Comparison of ENCODE assay signal across 10 mouse cellular contexts in the genomic region with DNA sequence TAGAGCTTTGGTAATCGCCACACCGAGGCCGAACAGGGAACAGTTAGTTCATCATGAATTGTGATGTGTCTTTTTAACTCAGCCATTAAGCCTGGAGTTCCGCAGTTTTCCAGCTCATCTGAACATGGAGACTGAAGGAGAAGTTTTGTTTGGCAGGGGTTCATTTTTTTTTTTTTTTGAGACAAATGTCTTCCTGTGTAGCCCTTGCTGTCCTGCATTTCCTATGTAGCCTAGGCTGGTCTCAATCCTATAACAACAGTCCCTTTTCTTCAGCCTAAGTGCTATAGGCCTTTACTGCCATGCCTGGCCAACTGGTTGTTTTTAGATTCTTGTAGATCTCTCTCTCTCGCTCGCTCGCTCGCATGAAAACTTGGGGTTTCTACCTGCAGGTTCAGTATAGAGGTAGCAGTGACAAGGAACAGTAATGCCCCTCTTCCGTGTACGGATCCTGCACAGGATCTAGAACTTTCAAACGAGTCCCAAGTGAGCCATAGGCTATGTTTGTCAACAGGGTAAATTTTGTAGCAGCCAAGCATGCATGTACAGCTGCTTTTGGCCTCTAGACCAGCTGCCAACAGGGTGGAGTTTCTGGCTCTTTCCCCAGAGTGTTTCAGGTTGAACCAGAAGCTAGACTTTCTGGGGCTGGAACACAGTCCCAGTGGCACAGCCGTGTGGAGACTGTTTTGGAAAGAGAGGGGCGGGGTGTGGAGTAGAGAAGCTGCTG.
DNase-seq lines count a peak whose midpoint lies in the region; ATAC-seq and TF ChIP-seq lines count a peak whose summit lies in the region.
"Had no signal": no experiment of that assay in that cellular context is flagged by ENCODE, and none has a peak within 500 bp of the region (broad histone marks: within the 10 kb centered on the region; RNA-seq: fewer than 3 reads in every experiment).

No protein-coding gene starts in this region.

- H3K36me3 ChIP-seq in midbrain, embryonic 11.5 days (ENCODE audit: control insufficient read depth, insufficient read depth, low read length), result no peaks in the 10 kb centered on the region
- no peaks in the 10 kb centered on the region for H3K36me3 ChIP-seq in thymus, adult 2 months (ENCODE audit: control insufficient read depth, insufficient read depth, low read length)
- H3K36me3 ChIP-seq: neural tube, embryonic 15.5 days had no signal

- H3K9me3 ChIP-seq in midbrain, embryonic 11.5 days (ENCODE audit: control insufficient read depth, low read length), result no peaks in the 10 kb centered on the region
- H3K9me3 ChIP-seq: neural tube, embryonic 15.5 days had no signal

- H3K4me2 ChIP-seq in midbrain, embryonic 11.5 days, result no peak overlapping the region
- H3K4me2 ChIP-seq: neural tube, embryonic 15.5 days had no signal

- DNase-seq in adrenal gland, postnatal 14 days, result peak; percentile 67
- DNase-seq in adrenal gland, postnatal 25 days, result no peak
- peak; percentile 85 for DNase-seq in heart, adult 8-10 months (ENCODE audit: low spot score)
- peak; percentile 76 for DNase-seq in kidney, adult 9 months
- no peak for DNase-seq in midbrain, embryonic 11.5 days (ENCODE audit: low spot score, missing footprints)
- no peak for DNase-seq in thymus, adult 2 months
- DNase-seq in layer of hippocampus, adult 9-10 months (ENCODE audit: low spot score), result no peak

- no peak for TF ChIP-seq POLR2A in thymus, adult 2 months (IDR thresholded peaks at IDR 0.05; ENCODE audit: control insufficient read depth, extremely low read depth, insufficient read depth, low read length, poor library complexity)

- peaks cover 11% of the 10 kb centered on the region for H3K4me1 ChIP-seq in midbrain, embryonic 11.5 days (ENCODE audit: control insufficient read depth, insufficient read depth, low read length)
- peaks cover 12% of the 10 kb centered on the region for H3K4me1 ChIP-seq in thymus, adult 2 months (replicated peaks; ENCODE audit: control insufficient read depth, insufficient read depth, low read length)

- no peak for TF ChIP-seq CTCF in thymus, adult 2 months (IDR thresholded peaks at IDR 0.05; ENCODE audit: borderline replicate concordance, control insufficient read depth, extremely low read depth, insufficient read depth, low read length, poor library complexity)

- H3K4me3 ChIP-seq in midbrain, embryonic 11.5 days (ENCODE audit: low read depth, low read length), result no peak overlapping the region
- no peak overlapping the region for H3K4me3 ChIP-seq in thymus, adult 2 months (ENCODE audit: control insufficient read depth, insufficient read depth, low read length)
- H3K4me3 ChIP-seq: neural tube, embryonic 15.5 days had no signal

- ATAC-seq in megakaryocyte-erythroid progenitor cell, adult 5-6 weeks (replicated peaks; ENCODE audit: low FRiP score, low TSS enrichment, poor library complexity, severe bottlenecking), result peak; percentile 39; the same call in 1 of the 2 replicates
- ATAC-seq in midbrain, embryonic 11.5 days (ENCODE audit: low FRiP score), result no peak
- ATAC-seq: activated CD4-positive, CD25-positive, alpha-beta regulatory T cell, adult 4 months had no signal

- no peaks in the 10 kb centered on the region for H3K27me3 ChIP-seq in midbrain, embryonic 11.5 days (ENCODE audit: control insufficient read depth, insufficient read depth, low read length)
- H3K27me3 ChIP-seq in thymus, adult 2 months (ENCODE audit: control insufficient read depth, insufficient read depth, low read length), result no peaks in the 10 kb centered on the region
- H3K27me3 ChIP-seq: neural tube, embryonic 15.5 days had no signal

- H3K9ac ChIP-seq in midbrain, embryonic 11.5 days (ENCODE audit: low read length), result no peak overlapping the region
- H3K9ac ChIP-seq: neural tube, embryonic 15.5 days had no signal

- WGBS in midbrain, embryonic 11.5 days, result 92% methylated on average over 13 of the region's 13 CpGs
- 95% methylated on average over 13 of the region's 13 CpGs for WGBS in thymus, adult 2 months

- H3K27ac ChIP-seq in midbrain, embryonic 11.5 days (ENCODE audit: low read depth, low read length), result no peak overlapping the region
- H3K27ac ChIP-seq in thymus, adult 2 months (ENCODE audit: control insufficient read depth, insufficient read depth, low read length), result no peak overlapping the region
- H3K27ac ChIP-seq: neural tube, embryonic 15.5 days had no signal

Comparison
In these comparisons a context has a peak if more than half of its experiments do, and no peak if none do; other contexts are left out.
1. DNase-seq: peak in adrenal gland, postnatal 14 days (single experiment), heart, adult 8-10 months (single experiment) and kidney, adult 9 months (single experiment); none in adrenal gland, postnatal 25 days (single experiment), midbrain, embryonic 11.5 days (single experiment), thymus, adult 2 months (single experiment) and layer of hippocampus, adult 9-10 months (single experiment).